Mouse (Mus musculus): ENCODE measurements at regions not wholly inside any gene's neighbourhood (a gene's known extent, or its start where the extent isn't known, plus 50 kb on each side); places are given as distances from the start of the nearest gene placed in this dataset.

GRCm38 (mm10) chr12:7754861-7755260 lies 222.6 kb upstream of the Apob start:
- no peak for ATAC-seq (replicated peaks; ENCODE audit: low FRiP score, poor library complexity, severe bottlenecking)

GRCm38 (mm10) chr12:7764795-7765697 lies 212.4 kb upstream of the Apob start:
- ATAC-seq (replicated peaks; ENCODE audit: low FRiP score, poor library complexity, severe bottlenecking), result no peak

DNA sequence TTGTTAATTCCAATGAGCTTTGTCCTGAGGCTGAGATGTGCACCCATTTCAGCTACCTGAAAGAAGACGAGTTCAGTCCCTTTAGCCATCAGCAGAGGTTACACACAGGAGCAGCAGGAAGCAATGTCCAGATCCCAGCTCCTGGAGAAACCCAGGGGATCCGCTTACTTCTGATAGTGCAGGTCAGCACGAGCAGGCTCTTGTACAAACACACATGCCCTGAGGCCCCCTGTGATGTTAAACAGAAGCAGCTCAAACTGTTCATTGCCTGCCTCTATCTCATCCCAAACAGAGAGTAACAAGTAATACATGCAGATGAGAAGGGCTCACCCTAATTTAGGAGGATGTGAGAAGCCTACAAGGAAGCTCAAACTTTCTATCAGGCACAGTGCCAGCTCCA lies 203.3 kb upstream of the Apob start:
- no peak for ATAC-seq (replicated peaks; ENCODE audit: low FRiP score, poor library complexity, severe bottlenecking)

DNA sequence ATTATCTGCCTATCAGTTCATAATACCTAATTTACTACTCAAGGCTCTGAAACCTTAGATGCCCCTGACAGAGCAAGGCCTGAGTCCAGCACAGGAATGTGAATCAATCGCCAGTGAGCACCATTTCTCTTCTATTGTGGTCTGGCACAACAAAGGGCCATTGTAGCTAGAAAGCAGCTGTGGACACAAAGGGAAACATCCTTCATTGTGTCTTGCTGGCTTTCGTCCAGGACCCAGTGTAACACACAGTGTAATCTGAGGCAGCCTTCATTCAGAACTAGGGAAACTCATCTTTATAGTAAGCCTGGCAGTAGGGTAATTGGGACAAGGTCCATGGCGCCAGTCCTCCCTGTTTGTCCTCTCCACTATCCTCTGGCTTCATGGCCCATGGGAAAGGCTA lies 201.1 kb upstream of the Apob start:
- ATAC-seq (replicated peaks; ENCODE audit: low FRiP score, poor library complexity, severe bottlenecking), result no peak

GRCm38 (mm10) chr12:7777220-7778055 lies 200.0 kb upstream of the Apob start:
- no peak for ATAC-seq (replicated peaks; ENCODE audit: low FRiP score, poor library complexity, severe bottlenecking)

GRCm38 (mm10) chr12:7778056-7778440 lies 199.4 kb upstream of the Apob start:
- no peak for ATAC-seq (replicated peaks; ENCODE audit: low FRiP score, poor library complexity, severe bottlenecking)

DNA sequence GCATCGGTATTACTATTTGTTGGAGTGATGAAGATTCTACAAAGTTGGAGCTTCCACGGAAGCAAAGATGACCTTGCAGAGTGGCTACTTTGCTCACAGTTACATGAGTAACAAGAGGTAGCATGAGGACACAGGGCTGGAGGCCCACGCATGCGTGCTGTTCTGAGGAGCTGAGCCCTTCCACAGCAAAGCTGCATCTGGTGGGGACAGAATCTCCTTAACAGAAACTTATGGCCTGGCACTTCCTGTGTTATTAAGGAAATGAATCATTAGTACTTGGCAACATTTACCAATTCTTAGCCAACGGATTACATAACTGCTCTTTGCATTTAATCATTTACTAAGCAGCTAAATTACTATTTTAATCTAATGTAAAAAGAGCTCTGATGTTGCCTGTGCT lies 160.8 kb upstream of the Apob start:
- ATAC-seq (replicated peaks; ENCODE audit: low FRiP score, poor library complexity, severe bottlenecking), result no peak

DNA sequence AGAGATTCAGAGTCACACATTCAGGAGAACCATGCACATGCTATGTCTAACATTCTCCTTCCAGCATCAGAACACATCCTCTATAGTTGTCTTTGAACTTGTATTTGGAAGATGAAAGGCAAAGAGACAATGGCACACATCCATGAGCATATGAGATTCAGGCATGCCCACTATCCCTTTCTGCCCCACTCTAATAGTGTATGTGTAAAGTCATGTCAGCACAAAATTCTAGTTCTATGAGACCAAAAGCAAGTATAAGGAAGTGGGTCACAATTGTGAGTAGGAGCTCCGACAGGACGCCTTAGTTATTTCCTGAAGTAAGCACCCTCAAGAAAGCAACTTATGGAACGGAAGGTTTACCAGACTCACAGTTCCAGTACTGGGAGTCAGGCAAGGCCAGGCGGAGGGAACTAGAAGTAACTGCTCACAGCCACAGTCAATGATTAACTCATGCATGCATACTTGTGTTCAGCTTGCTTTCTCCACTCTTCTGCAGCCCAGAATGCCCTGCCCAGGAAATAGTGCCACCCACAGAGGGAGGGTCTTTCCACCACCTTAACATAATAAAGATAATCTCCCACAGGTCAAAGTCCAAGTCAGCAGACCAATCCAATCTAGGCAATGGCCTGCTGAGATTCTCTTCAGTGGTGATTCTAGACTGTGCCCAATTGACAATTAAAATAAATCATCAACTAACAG lies 157.3 kb upstream of the Apob start:
- no peak for ATAC-seq (replicated peaks; ENCODE audit: low FRiP score, poor library complexity, severe bottlenecking)

GRCm38 (mm10) chr12:7820718-7821117 lies 156.7 kb upstream of the Apob start:
- no peak for ATAC-seq (replicated peaks; ENCODE audit: low FRiP score, poor library complexity, severe bottlenecking)

GRCm38 (mm10) chr12:7835731-7836130 lies 141.7 kb upstream of the Apob start:
- no peak for ATAC-seq (replicated peaks; ENCODE audit: low FRiP score, poor library complexity, severe bottlenecking)

DNA sequence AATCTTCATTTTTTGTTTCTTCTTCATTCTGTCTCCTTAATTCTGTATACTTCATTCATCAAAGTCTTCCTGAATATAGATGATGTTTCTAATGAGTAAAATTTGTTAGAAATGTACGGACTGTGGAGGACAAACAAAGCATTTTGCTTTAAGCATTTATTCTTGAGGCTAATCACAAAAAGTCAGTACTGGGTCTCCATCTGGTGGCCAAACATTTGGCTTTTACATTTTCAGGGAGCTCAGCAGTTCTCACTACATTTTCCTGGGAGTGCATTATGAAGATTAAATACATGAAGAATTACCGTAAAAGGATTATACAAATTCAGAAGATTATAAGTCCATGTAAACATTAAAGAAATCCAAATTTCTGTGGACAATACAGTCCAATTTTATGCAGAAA lies 123.6 kb upstream of the Apob start:
- no peak for ATAC-seq (replicated peaks; ENCODE audit: low FRiP score, poor library complexity, severe bottlenecking)

DNA sequence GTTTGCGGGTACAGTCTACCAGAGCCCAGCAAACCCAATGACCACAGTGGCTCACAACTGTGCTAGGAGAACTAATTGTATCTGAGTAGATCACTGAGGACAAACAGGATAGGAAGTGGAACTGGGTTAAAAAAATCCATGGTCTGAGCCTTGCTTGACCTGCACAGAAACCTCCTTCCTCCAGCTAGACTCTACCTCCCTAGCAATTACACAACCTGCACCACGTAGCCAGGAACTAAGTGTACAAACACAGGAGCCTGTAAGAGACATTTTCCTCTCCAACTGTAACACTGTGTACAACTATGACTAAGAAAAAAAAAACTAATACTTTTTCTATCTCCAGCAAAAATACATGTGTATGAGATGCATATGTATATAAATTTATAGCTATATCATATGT lies 121.8 kb upstream of the Apob start:
- no peak for ATAC-seq (replicated peaks; ENCODE audit: low FRiP score, poor library complexity, severe bottlenecking)

GRCm38 (mm10) chr12:7859533-7859932 lies 117.9 kb upstream of the Apob start:
- peak; percentile 71; the same call in 1 of the 2 replicates for ATAC-seq (replicated peaks; ENCODE audit: low FRiP score, poor library complexity, severe bottlenecking)

GRCm38 (mm10) chr12:7870004-7870403 lies 107.4 kb upstream of the Apob start:
- no peak for ATAC-seq (replicated peaks; ENCODE audit: low FRiP score, poor library complexity, severe bottlenecking)

- ATAC-seq (replicated peaks; ENCODE audit: low FRiP score, poor library complexity, severe bottlenecking), result no peak
Observed at GRCm38 (mm10) chr12:7870473-7870872, 107.0 kb upstream of the Apob start.

DNA sequence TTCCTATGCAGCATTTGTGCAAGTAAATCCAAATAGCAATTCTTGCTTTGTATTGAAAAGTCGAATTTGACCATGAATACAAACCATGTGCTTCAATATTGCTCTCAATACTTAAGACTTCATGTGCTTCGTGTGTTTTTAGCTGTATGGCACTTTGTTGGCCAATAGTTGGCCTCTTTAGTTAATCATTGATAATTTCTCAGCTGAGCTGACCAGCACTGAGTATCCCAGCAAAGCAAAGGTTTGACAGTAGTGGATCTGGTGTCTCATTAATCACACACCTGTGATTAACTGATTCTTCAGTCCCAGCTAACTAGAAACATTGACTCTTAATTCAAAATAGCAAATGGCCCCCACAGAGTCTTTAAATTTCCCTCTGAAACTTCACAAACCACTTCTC lies 102.0 kb upstream of the Apob start:
- ATAC-seq (replicated peaks; ENCODE audit: low FRiP score, poor library complexity, severe bottlenecking), result no peak

DNA sequence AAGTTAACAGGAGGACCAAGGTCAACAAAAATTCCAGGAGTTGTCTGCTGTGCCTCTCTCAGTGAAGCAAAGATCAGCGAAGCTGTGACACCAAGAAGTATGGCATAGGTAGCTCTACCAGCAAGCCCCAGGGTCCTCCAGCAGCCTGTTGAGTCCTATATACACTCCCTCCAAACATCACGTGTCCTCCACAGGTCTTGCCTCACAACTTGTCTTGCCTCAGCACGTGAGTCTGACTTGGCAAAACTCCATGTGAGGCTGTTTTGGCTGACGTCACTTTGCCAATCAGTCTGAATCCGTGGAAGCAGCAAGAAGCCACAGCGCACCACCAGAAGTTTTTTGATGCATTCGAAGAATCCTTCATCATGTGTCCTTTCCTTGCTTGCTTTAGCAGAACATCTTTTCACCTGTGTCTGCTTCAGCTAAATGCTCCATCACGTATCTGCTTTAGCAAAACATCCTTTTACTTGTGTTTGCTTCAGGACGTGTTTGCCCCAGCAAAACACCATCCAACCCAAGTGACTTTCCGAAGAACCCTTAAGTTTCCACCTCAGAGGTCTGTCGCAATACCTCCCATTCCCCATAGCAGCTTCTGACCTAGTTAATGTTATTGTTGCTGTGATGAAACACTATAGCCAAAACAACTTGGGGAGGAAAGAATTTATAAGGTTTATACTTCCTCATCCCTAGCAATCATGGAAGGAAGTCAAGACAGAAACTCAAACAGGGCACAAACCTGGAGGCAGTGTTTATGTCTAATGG lies 101.0 kb upstream of the Apob start:
- ATAC-seq (replicated peaks; ENCODE audit: low FRiP score, poor library complexity, severe bottlenecking), result no peak

DNA sequence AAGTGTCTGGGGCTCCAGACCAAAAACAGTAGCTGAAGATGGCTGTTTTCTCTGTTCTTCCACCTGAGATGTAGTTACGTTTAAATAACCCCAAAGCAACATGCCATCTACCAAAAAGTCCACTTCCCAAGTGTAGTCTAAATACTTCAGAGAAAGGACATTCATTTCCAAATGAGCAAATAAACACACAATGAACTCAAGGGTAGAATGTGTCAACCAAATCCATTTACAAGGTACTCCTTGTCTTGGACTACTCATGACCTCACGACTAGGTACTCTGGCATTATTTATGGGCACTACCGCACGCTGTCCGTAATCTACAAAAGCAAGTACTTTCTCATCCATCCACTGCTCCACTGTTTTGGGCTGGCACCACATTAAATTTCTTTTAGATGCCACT lies 98.7 kb upstream of the Apob start:
- ATAC-seq (replicated peaks; ENCODE audit: low FRiP score, poor library complexity, severe bottlenecking), result no peak

GRCm38 (mm10) chr12:7896156-7896555 lies 81.3 kb upstream of the Apob start:
- no peak for ATAC-seq (replicated peaks; ENCODE audit: low FRiP score, poor library complexity, severe bottlenecking)

- ATAC-seq (replicated peaks; ENCODE audit: low FRiP score, poor library complexity, severe bottlenecking), result no peak
Observed at GRCm38 (mm10) chr12:7905329-7905728, 72.1 kb upstream of the Apob start.
